Mouse (Mus musculus) heart, adult 9 months (tissue): ENCODE results near the gene P4ha2.
A peak's percentile ranks its signal among the peaks of the same experiment; 100 is the strongest.

ENCODE experiments used
- DNase-seq, 2 experiments: peaks; one replicate each; pipeline ENCODE4 v3.0.0; 2022; ENCODE audit warnings: low spot score in 2 of 2

P4ha2 gene

GRCm38 (mm10) chr11:54100045-54100691, at the start of gene P4ha2:
P4ha2 (plus strand) TSS chr11:54100095.
- DNase-seq: no peak

GRCm38 (mm10) chr11:54050205-54050604, 49.7 kb upstream of the P4ha2 start:
- DNase-seq: no peak

- DNase-seq: no peak
Measured at GRCm38 (mm10) chr11:54051161-54051560, 48.7 kb upstream of the P4ha2 start.

GRCm38 (mm10) chr11:54052128-54052527, 47.8 kb upstream of the P4ha2 start:
- no peak for DNase-seq

GRCm38 (mm10) chr11:54053090-54053489, 46.8 kb upstream of the P4ha2 start:
- DNase-seq: no peak

- DNase-seq: no peak
Measured at GRCm38 (mm10) chr11:54054257-54054656, 45.6 kb upstream of the P4ha2 start.

- DNase-seq: no peak
Measured at GRCm38 (mm10) chr11:54056132-54056531, 43.8 kb upstream of the P4ha2 start.

- no peak for DNase-seq
Measured at GRCm38 (mm10) chr11:54057428-54057827, 42.5 kb upstream of the P4ha2 start.

GRCm38 (mm10) chr11:54058056-54058617, 41.8 kb upstream of the P4ha2 start:
- DNase-seq: no peak

GRCm38 (mm10) chr11:54058643-54059042, 41.3 kb upstream of the P4ha2 start:
- DNase-seq: no peak

GRCm38 (mm10) chr11:54059526-54059925, 40.4 kb upstream of the P4ha2 start:
- no peak for DNase-seq

GRCm38 (mm10) chr11:54060316-54060715, 39.6 kb upstream of the P4ha2 start:
- peak; percentile 60 to 67 for DNase-seq

GRCm38 (mm10) chr11:54062086-54062752, 37.7 kb upstream of the P4ha2 start:
- DNase-seq: peak in 1 of 2 experiments; percentile 70

- no peak for DNase-seq
Measured at GRCm38 (mm10) chr11:54062753-54063471, 37.0 kb upstream of the P4ha2 start.

- no peak for DNase-seq
Measured at GRCm38 (mm10) chr11:54063472-54063775, 36.5 kb upstream of the P4ha2 start.

- peak in 1 of 2 experiments; percentile 68 for DNase-seq
Measured at GRCm38 (mm10) chr11:54064412-54064978, 35.4 kb upstream of the P4ha2 start.

- DNase-seq: no peak
Measured at GRCm38 (mm10) chr11:54065106-54065914, 34.6 kb upstream of the P4ha2 start.

- no peak for DNase-seq
Measured at GRCm38 (mm10) chr11:54065915-54066178, 34.0 kb upstream of the P4ha2 start.

GRCm38 (mm10) chr11:54066400-54066799, 33.5 kb upstream of the P4ha2 start:
- DNase-seq: no peak

GRCm38 (mm10) chr11:54067318-54067995, 32.4 kb upstream of the P4ha2 start:
- DNase-seq: no peak

- no peak for DNase-seq
Measured at GRCm38 (mm10) chr11:54067996-54068519, 31.8 kb upstream of the P4ha2 start.
